Mouse (Mus musculus): ENCODE data around the gene Ell. TPM values are rescaled to one million over a fixed set of nuclear protein-coding genes. Genes with fewer than 3 reads are reported as not detected.

Gene Ell
- total RNA-seq (2015; ENCODE audit: low replicate concordance) (10.5 and 22.3 TPM in 2 replicates), total RNA-seq (2017; ENCODE audit: low replicate concordance) (2.8 and 15.5 TPM in 2 replicates)

DNA sequence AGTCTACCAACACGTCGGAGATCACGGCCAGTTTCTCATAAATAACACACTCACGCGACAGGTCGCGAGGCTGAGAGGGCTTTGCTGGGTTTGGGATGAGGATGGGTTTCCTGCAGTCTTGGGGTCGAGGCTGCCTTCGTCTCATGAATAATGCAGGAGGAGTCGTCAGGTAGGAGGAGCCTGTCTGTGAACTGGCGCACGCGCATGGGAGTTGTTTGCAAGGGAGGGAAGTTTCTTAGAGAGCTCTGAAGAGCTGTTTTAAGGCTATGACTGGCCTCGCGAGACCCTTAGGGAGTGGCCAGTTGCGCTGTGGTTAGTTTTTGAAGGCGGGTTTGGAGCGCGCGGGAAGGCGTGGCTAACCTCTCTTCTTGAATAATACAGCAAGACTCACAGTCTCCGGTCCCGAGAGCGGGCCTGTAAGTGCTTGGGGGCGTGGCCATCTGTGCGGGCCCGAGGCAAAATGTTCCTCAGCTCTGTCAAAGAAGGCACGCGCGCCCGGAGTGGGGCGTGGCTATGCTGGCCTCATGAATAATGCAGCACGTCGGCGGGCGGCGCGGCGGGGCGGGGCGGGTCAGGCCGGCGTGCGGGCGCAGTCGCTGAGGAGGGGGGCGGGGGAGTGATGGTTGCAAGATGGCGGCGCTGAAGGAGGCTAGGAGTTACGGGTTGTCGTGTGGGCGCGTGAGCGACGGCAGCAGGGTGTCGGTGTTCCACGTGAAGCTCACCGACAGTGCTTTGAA lies at the start of gene Ell:
TSS of gene Ell (plus strand) at position 381 of the 737 bp plus-strand sequence.
- peak; percentile 78 for ATAC-seq (replicated peaks; ENCODE audit: low FRiP score, poor library complexity, severe bottlenecking)

DNA sequence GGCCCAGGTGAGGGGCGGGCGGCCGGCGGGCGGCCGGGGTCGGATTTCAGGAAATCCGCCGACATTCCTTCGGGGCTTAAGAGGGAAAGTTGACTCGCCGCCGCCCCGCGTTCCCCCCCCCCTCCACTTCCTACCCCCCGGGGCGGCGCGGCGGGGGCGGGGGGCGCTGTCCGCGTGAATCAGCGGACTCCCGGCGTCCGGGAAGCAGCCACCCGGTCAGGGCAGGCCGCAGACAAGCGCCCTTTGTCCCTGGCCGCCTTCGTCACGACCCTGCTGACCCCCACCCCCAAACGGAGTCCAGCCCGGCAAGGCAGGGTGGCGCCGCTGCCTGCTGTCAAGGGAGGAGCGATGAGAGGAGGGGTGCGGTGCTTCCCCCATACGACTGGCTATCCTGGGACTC lies 49.7 kb upstream of the Ell start:
- ATAC-seq (replicated peaks; ENCODE audit: low FRiP score, poor library complexity, severe bottlenecking) = no peak

DNA sequence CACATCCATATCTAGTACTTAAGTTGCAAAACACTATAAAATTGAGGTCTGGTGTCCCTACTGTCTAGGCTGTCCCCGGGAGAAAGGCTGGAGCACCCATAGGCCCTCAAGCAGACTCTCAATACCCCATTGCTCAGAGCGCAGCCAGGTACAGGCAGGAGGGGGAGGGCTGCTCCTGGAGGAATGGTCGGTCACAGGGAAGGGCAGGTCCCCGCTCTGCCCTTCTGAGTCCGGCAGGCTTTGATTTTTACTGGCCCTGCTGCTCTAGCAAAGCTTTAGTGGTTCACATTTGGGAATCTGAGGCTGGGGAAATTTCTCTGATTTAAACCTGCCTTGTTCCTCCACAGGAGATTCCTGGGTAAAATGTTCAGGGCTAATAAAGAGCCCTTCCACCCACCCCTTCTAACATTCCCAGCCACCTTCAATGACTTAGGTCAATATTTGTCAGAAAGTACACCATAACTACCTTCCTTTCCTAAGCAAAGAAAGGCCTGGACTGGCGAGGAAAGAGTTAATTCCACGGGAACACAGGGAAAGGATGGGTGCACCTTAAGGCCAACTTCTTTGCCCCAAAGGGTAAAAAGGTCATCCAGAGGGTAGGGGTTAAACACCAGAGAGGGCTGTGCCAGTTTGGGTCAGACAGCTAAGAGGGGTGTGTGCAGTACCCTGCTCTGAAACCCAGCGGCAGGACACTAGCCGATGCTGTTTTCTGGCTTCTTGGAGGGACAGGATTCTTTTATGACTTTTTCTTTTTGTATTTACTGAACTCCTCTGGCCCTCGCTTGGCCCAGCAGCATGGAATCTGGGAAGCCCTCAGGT lies 49.0 kb upstream of the Ell start:
- no peak for ATAC-seq (replicated peaks; ENCODE audit: low FRiP score, poor library complexity, severe bottlenecking)

DNA sequence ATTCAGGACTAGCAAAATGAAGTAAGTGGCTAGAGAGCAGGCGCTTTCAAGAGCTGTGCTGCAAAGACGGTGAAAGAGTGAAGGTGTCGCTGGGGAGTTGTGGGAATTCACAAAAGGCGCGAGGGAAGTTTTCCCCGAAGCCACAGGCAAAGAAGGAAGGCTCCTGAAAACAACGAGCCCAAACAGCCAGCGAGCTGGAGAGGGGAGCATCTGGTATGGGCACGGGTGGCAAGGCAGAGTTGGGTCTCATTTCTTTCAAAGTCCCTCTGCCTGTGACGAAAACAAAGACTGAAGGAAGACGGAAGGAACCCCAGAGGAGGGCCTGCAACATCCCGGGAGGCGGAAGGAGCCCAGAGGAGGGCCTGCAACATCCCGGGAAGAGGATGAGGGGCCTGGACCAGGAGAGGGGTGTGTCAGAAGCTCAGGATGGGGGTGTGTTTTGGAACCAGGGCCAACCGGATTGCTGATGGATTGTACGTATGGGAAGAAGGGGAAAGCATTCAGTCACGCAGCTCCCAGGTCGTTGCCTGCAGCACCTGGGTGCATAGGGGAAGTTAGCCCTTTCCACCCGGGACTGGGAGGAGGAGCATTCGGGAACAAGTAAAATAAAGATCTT lies 48.3 kb upstream of the Ell start:
- ATAC-seq (replicated peaks; ENCODE audit: low FRiP score, poor library complexity, severe bottlenecking) = no peak

DNA sequence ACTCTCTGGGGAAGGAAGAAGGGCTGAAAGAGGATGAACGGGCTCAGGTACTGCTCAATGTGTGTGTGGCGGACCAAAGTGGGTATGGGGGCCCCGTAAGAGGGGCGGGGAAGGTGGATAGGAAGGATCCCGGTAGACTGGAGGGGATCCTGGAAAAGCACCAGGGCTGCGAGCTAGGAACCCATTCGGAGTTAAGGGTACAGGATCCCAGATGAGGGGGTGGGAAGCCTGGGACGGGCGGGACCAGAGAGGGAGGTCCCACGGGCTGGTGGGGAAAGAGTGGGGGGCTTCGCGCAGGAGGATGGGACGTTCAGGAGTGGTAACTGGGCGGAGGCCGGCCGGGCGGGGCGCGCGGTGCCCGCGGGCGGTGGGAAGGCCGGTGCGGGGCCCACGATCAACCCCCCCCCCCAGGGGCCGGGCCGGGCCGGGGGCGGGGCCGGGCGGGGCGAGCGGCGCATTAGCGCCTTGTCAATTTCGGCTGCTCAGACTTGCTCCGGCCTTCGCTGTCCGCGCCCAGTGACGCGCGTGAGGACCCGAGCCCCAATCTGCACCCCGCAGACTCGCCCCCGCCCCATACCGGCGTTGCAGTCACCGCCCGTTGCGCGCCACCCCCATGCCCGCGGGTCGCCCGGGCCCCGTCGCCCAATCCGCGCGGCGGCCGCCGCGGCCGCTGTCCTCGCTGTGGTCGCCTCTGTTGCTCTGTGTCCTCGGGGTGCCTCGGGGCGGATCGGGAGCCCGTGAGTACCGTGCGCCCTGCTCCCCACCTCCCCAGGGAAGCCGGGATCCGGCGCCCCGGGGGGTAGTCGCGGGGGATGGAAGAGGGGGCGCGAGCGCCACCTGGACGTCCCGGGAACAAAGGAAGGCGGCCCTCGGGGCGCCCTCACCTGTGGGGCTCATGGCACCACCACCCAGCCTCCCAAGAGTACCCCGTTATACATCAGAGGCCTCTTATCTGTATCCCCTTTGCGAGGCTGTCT lies 46.3 kb upstream of the Ell start, which contains the start of gene Crlf1:
TSS of gene Crlf1 (plus strand) at position 495 of the 977 bp plus-strand sequence.
- ATAC-seq (replicated peaks; ENCODE audit: low FRiP score, poor library complexity, severe bottlenecking) = no peak

DNA sequence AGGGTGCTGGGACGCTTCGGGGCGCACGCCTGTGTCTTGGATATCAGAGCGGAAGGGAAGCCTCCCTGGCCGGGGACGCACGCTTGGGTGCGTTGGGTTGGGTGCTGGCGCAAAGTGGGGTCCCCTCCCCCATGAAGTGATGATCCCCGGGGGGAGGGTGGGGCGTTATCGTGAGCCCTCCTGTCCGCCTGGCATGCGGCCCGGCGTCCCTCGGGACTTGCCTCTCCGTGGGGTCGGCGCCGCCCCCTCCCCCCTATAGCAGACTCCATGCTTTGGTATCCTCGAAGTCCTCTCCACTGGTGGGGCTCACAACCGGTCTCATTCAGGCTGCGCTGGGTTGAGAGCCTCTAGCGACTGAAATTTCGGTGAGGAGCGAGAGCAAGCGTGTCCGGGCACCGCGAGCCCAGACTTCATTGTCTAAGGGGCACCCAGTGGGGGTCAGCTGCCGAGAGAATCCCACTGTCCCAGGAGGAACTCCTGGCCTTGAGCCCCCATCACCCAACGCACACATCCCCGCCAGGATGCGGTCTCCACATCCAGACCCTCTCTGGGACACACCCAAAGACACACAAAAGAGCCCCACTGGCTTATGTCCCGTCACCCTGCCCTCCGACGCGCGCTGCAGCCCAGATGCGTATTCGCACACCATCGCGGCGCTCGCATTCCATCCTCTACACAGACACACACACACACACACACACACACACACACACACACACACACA lies 45.4 kb upstream of the Ell start:
- ATAC-seq (replicated peaks; ENCODE audit: low FRiP score, poor library complexity, severe bottlenecking) = no peak

DNA sequence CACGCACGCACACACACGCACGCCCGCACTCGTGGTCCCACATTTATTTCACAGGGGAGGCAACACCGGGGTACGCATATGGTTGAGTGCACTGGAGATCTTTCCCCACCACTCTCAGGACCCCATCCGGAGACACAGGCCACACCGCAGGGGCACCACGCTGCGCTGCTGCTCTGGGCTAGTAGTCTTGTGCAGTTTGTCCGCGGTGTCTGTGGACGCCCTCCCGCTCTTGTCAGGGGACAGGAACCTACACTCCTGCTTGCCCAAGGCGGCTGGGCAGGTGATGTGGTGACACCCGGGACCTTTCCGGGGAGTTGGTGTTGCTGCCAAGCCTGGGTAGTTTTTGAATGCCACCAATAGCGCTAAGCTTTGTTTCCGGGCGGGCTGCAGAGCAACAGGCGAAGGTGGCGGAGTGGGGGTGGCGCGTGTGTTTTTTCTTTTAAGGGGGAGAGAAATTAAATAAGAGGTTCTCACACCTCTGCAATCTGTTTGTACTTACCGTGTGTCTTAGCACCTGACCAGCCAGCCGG lies 44.8 kb upstream of the Ell start:
- ATAC-seq (replicated peaks; ENCODE audit: low FRiP score, poor library complexity, severe bottlenecking) = no peak

DNA sequence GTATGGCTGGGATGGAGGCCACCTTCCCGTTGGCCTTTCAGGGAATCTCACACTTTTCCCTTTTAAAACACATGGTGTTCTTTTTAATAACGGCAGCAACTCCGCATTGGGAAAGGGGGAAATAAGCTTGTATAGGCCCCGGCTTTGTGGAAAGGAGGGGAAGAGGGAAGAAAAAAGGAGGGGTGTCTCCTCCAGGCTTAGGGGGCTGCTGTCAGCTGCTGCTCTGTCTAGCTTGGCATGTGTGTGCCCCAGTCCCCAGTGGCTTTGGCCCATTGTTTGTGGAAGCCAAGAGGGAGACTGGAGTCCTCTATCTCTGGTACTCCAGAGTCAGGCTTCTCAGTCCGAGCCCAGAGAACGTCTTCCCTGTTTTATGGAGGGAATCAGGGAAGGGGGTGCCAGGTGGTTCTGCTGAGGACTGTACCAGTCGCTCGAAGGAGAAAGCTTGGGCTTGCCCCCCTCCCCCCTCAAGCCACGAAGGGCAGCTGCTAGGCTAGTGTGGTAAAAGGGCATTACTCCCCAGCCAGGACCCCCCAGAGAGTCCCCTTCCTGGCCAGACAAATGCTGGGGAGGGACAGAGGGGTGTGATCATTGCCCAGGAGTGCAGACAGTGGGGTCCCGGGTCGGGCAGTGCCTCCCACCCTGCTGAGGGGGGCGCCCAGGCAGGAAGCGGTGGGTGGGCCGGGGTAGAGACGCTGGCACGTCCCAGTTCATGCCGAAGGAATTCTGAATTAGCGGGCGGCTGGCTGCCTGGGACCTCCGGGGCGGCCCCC lies 44.1 kb upstream of the Ell start:
- ATAC-seq (replicated peaks; ENCODE audit: low FRiP score, poor library complexity, severe bottlenecking) = no peak

DNA sequence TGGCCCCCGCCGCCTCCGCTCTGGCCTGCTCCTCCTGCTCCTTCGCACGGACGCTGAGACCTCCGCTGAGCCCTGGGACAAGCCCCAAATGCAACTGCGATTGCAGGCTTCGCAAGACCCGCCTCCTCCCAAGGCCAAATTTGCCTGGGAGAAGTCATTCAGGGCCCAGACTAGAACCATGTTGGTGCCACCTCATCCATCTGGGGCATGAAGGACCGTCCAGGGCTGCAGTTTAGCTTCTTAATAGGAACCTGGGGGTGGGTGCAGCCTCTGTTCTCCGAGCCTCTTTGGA lies 43.5 kb upstream of the Ell start:
- no peak for ATAC-seq (replicated peaks; ENCODE audit: low FRiP score, poor library complexity, severe bottlenecking)

DNA sequence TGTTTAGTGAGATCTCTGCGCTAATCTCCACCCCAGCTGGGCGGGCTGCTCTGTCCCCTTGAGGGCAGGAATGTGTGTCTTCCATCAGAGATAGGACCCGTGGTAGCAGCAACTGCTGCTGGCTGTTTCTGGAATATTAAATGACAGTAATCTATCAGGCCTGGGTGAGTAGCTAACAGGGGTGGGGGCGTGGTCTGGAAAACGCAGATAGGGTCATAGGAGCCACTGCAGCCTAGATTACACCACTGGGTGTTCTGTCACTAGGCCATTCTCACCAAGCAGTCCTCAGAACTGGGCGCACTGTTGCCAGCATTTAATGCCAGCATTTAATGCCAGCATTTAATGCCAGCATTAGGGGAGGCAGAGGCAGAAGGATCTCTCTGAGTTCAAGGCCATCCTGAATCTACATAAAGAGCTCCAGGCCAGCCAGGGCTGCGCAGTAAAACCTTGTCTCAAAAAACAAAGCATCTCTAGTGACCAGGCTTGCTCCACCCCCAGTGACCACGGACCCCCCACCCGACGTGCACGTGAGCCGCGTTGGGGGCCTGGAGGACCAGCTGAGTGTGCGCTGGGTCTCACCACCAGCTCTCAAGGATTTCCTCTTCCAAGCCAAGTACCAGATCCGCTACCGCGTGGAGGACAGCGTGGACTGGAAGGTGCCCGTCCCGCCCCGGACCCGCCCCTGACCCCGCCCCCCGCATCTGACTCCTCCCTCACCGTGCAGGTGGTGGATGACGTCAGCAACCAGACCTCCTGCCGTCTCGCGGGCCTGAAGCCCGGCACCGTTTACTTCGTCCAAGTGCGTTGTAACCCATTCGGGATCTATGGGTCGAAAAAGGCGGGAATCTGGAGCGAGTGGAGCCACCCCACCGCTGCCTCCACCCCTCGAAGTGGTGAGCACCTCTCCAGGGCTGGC lies 38.6 kb upstream of the Ell start:
- peak; percentile 63 for ATAC-seq (replicated peaks; ENCODE audit: low FRiP score, poor library complexity, severe bottlenecking)

DNA sequence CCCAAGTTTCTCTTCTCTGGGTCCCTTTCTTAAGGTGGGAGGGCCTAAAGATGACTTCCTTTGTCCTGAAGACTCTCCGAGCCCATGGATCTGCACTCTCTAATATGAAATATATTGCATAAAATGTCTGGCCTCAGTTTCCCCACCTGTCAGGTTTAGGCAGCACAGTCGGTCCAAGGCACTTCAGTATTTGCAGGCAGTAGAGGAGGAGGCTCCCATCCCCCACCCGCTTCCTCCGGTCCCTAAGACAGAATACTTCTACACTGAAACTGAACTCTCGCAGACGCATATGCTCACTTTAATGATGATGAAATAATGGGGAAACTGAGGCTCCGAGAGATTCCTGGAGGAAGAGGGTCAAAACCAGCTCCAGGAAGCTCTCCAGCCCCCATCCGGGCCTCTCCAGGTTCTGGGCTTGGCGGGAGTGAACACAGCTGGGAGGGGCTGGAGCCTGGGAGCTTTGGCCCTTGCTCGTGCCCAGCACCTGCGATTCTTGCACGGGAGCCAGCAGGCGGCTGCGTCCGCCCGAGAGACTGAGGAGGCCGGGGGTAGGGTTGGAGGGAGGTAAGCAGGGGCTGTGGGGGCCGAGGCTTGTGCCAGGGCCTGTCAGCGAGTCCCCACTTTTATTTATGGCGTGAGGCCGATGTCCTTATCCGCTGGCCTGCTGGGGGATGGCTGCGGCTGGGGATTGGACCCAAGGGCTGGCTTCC lies 37.3 kb upstream of the Ell start:
- no peak for ATAC-seq (replicated peaks; ENCODE audit: low FRiP score, poor library complexity, severe bottlenecking)

DNA sequence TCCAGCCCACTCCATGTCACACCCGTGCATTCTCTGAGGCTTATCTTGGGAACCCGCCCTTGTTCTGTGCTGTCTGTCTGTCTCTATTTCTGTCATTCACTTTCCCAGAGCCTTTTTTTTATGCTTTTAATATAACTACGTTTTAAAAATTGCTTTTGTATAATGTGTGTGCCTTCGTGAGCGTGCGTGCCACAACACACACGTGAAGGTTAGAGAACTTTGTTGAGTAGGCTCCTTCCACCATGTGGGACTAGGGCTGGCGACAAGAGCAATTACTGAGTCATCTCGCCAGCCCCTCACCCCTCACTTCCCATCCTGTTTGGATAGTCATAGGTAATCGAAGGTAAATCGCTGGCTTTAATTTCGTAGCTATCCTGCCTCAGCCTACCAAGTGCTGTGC lies 36.7 kb upstream of the Ell start:
- no peak for ATAC-seq (replicated peaks; ENCODE audit: low FRiP score, poor library complexity, severe bottlenecking)

DNA sequence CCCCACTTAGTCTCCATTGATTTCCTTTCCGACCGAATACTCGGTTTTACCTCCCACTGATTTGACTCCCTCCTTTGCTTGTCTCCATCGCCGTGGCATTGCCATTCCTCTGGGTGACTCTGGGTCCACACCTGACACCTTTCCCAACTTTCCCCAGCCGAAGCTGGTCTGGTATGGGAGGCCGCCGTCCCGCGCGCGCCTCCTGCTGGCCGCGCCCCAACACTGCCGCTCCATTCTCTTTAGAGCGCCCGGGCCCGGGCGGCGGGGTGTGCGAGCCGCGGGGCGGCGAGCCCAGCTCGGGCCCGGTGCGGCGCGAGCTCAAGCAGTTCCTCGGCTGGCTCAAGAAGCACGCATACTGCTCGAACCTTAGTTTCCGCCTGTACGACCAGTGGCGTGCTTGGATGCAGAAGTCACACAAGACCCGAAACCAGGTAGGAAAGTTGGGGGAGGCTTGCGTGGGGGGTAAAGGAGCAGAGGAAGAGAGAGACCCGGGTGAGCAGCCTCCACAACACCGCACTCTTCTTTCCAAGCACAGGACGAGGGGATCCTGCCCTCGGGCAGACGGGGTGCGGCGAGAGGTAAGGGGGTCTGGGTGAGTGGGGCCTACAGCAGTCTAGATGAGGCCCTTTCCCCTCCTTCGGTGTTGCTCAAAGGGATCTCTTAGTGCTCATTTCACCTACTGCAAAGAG lies 36.1 kb upstream of the Ell start:
- ATAC-seq (replicated peaks; ENCODE audit: low FRiP score, poor library complexity, severe bottlenecking) = peak; percentile 39; the same call in 1 of the 2 replicates

DNA sequence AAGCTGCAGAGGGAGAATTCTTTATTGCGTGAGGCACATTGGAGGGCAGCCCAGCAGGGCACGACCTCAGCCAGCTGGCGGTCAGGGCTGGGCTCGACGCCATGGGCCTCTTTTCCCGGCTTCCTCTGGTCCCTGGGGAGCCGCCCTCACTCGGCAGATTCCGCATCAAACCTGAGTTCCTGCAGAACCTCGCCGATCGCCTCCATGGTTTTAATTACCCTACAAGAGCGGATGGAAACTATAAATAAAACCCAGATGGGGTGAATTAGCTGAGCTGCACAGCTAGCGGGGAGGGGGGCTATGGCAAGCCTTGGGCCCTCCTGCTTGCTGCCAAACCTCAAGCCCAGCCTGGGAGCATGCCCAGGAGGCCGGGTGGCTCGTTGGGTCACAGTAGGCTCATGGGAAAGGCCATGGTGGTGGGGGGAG lies 35.0 kb upstream of the Ell start:
- ATAC-seq (replicated peaks; ENCODE audit: low FRiP score, poor library complexity, severe bottlenecking) = no peak

DNA sequence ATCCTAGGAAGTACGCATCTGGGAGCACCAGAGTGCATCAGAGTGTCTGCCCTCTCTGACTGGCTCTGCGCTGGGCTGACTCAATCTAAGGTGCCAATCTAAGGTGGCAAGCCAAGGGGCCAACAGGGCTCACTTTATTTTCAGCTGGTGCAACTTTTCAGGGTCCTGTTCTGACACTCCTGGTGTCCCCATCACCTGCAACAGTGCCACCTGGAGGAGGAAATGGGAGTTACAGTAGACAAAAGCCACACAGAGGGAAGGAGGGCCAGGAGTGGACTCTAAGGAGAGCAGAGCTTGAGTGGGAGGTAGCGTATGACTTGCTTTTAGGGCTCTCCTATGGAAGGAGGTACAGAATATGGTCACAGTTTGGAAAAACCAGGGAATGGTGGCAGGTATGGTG lies 34.4 kb upstream of the Ell start:
- ATAC-seq (replicated peaks; ENCODE audit: low FRiP score, poor library complexity, severe bottlenecking) = peak; percentile 34
